Mouse (Mus musculus): ENCODE measurements around the gene Zfp872. TPM values are rescaled to one million over a fixed set of nuclear protein-coding genes. Genes with fewer than 3 reads are reported as not detected.
A peak's percentile ranks its signal among the peaks of the same experiment; 100 is the strongest.

Zfp872 gene
- polyA plus RNA-seq, 1 experiment from 2014 or later, result 0.14 TPM

- peak; percentile 97 for ATAC-seq
- H3K27ac ChIP-seq, result peak within 1 kb of the TSS; percentile 64
- WGBS (ENCODE audit: insufficient replicate concordance), result under 1% methylated on average over 65 of the region's 65 CpGs
- peaks cover 12% of the 10 kb centered on the region for H3K36me3 ChIP-seq
- peaks cover 7% of the 10 kb centered on the region for H3K27me3 ChIP-seq (replicated peaks)
- H3K9me3 ChIP-seq (replicated peaks), result no peaks in the 10 kb centered on the region
- peak within 1 kb of the TSS; percentile 72 for H3K4me3 ChIP-seq
- peak within 1 kb of the TSS; percentile 85 for H3K9ac ChIP-seq
- peaks cover 20% of the 10 kb centered on the region for H3K4me1 ChIP-seq
- H3K4me2 ChIP-seq, result peak within 1 kb of the TSS; percentile 94
Measured at GRCm38 (mm10) chr9:22156497-22157245, 31.2 kb upstream of the Zfp872 start, which contains the start of gene Pigyl. TSS of gene Pigyl (plus strand) at chr9:22156846.

DNA sequence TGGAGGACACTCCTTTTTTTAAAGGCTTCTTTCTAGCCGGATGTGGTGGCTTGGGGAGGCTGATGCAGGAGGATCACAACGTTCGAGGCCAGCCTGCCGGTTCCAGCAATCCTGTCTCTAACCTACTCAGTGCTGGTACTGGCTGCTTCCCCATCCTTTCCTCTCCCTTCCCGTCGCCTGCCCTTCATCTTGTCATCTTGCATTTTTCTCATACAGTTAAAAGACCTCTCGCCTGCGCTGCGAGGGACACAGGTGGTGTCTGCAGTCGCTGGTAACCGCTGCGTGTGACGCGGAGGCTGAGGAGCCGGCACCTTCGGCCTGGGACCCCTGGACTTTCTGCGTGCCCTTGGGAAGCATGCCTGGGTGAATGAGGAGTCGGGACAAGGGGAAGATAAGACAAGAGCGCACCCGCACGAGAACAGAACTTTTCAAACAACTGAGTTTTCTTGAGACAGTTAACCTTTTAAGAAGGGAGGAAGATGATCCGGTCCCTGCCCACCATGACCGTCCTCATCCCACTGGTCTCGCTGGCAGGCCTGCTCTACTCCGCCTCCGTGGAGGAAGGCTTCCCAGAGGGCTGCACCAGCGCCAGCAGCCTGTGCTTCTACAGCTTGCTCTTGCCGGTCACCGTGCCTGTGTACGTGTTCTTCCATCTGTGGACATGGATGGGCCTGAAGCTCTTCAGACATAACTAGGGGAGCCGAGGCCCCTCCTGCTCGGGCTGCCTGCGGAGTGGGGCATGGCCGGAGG lies 30.2 kb upstream of the Zfp872 start:
- Histone ChIP-seq H3K4me3 (peak overlapping the region; percentile 72), H3K9ac (peak overlapping the region; percentile 85), H3K4me2 (peak overlapping the region; percentile 94), H3K4me1 (peaks cover 20% of the 10 kb centered on the region), H3K27me3 (replicated peaks) (peaks cover 7% of the 10 kb centered on the region), H3K27ac (no peak overlapping the region), H3K36me3 (peaks cover 12% of the 10 kb centered on the region), H3K9me3 (replicated peaks) (no peaks in the 10 kb centered on the region)
- 57% methylated on average over 34 of the region's 34 CpGs for WGBS (ENCODE audit: insufficient replicate concordance)
- no peak for ATAC-seq

DNA sequence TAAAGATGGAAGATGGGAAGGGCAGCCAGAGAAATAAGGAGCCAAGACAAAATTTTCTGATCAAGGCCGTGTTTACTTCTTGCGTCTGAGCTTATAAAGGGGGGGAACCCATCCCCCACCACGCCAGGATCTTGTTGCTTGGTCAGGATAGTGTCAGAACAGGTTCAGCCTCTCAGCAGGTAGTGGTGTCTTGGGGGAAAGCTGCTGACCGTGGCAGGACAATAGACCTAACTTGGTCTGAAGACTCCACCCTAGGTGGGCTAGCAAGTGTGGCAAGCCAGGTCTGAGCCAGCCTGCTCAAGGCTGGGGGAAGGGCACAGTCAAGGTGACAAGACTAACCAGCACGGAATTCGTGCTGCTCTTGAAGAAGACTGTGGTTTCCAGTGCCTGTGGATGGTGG lies 26.6 kb upstream of the Zfp872 start:
- peaks cover 42% of the 10 kb centered on the region for H3K27me3 ChIP-seq (replicated peaks)
- H3K27ac ChIP-seq, result no peak overlapping the region
- peaks cover 12% of the 10 kb centered on the region for H3K36me3 ChIP-seq
- H3K4me2 ChIP-seq, result no peak overlapping the region
- H3K9ac ChIP-seq, result no peak overlapping the region
- H3K9me3 ChIP-seq (replicated peaks), result no peaks in the 10 kb centered on the region
- peaks cover 23% of the 10 kb centered on the region for H3K4me1 ChIP-seq
- 38% methylated on average over 6 of the region's 6 CpGs for WGBS (ENCODE audit: insufficient replicate concordance)
- no peak overlapping the region for H3K4me3 ChIP-seq
- ATAC-seq, result no peak

- no peak overlapping the region for H3K9ac ChIP-seq
- 65% methylated on average over 9 of the region's 9 CpGs for WGBS (ENCODE audit: insufficient replicate concordance)
- H3K4me3 ChIP-seq, result no peak overlapping the region
- peaks cover 12% of the 10 kb centered on the region for H3K36me3 ChIP-seq
- 0 out of 2 replicates have a peak, but pooled peaks cover 8% of the 10 kb centered on the region for H3K9me3 ChIP-seq (replicated peaks)
- peaks cover 18% of the 10 kb centered on the region for H3K4me1 ChIP-seq
- H3K4me2 ChIP-seq, result no peak overlapping the region
- ATAC-seq, result no peak
- peaks cover 46% of the 10 kb centered on the region for H3K27me3 ChIP-seq (replicated peaks)
- no peak overlapping the region for H3K27ac ChIP-seq
Measured at GRCm38 (mm10) chr9:22162305-22162704, 25.6 kb upstream of the Zfp872 start.

- H3K27me3 ChIP-seq (replicated peaks), result peaks cover 45% of the 10 kb centered on the region
- no peak overlapping the region for H3K9ac ChIP-seq
- H3K4me2 ChIP-seq, result no peak overlapping the region
- H3K9me3 ChIP-seq (replicated peaks), result 0 out of 2 replicates have a peak, but pooled peaks cover 8% of the 10 kb centered on the region
- no peak overlapping the region for H3K4me3 ChIP-seq
- no peak for ATAC-seq
- whole genome bisulfite sequencing (ENCODE audit: insufficient replicate concordance), result 70% methylated on average over 7 of the region's 7 CpGs
- peaks cover 11% of the 10 kb centered on the region for H3K36me3 ChIP-seq
- H3K4me1 ChIP-seq, result peaks cover 12% of the 10 kb centered on the region
- H3K27ac ChIP-seq, result no peak overlapping the region
Measured at GRCm38 (mm10) chr9:22162912-22163311, 25.0 kb upstream of the Zfp872 start.

- peak; percentile 30; the same call in 1 of the 2 replicates for ATAC-seq
- Histone ChIP-seq H3K27me3 (replicated peaks) (peaks cover 39% of the 10 kb centered on the region), H3K9me3 (replicated peaks) (0 out of 2 replicates have a peak, but pooled peaks cover 8% of the 10 kb centered on the region), H3K27ac (no peak overlapping the region), H3K4me1 (peaks cover 11% of the 10 kb centered on the region; the same call in 1 of the 2 replicates), H3K4me2 (peak overlapping the region; percentile 92), H3K36me3 (no peaks in the 10 kb centered on the region), H3K4me3 (peak overlapping the region; percentile 61), H3K9ac (peak overlapping the region; percentile 64)
- WGBS (ENCODE audit: insufficient replicate concordance), result 2% methylated on average over 54 of the region's 54 CpGs
Measured at GRCm38 (mm10) chr9:22164711-22165668, 22.9 kb upstream of the Zfp872 start.

DNA sequence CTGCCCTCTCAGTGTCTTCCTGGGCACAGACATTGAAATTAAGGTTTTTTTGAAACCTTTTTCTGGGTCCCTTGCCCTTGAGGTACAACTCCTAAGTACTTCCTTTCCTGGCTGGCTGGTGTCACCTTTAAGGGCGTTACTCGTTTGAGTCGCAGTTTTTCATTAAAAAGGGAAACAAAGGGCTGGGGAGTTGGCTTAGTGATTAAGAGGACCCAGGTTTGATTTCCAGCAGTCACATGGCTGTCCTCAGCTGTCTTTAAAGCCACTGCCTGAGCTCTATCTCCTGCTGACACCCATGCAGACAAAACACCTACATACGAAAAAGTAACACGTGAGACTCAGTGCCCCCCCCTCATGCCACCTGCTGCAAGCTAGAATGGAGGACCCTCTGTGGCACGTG lies 21.9 kb upstream of the Zfp872 start:
- no peak overlapping the region for H3K4me3 ChIP-seq
- no peaks in the 10 kb centered on the region for H3K36me3 ChIP-seq

DNA sequence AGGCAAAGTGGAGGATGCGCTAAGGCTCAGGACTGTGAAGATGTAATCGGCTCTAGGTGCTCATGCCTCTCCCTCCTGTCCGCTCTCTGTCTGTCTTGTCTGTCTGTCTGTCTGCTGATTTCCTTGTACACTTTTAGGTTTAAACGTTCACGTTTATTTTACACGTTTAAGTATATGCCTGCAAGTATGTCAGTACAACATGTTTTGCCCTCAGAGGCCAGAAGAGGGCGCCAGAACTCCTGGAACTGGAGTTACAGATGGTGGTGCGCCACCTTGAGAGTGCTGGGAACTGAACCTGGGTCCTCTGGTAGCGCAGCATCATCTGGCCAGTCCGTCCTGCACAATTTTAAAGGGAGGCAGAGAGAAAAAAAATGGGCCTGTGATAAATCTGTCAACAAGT lies 21.2 kb upstream of the Zfp872 start:
- H3K9me3 ChIP-seq (replicated peaks), result 0 out of 2 replicates have a peak, but pooled peaks cover 8% of the 10 kb centered on the region
- H3K9ac ChIP-seq, result no peak overlapping the region
- no peak overlapping the region for H3K27ac ChIP-seq
- ATAC-seq, result no peak
- WGBS (ENCODE audit: insufficient replicate concordance), result 78% methylated on average over 10 of the region's 10 CpGs
- no peaks in the 10 kb centered on the region for H3K36me3 ChIP-seq
- H3K4me1 ChIP-seq, result peaks cover 11% of the 10 kb centered on the region; the same call in 1 of the 2 replicates
- H3K27me3 ChIP-seq (replicated peaks), result peaks cover 39% of the 10 kb centered on the region
- H3K4me2 ChIP-seq, result no peak overlapping the region
- no peak overlapping the region for H3K4me3 ChIP-seq

More for the DNA sequence above, 21.9 kb upstream of the Zfp872 start:
- Histone ChIP-seq H3K9ac (no peak overlapping the region), H3K27ac (no peak overlapping the region), H3K9me3 (replicated peaks) (0 out of 2 replicates have a peak, but pooled peaks cover 8% of the 10 kb centered on the region), H3K4me1 (peaks cover 11% of the 10 kb centered on the region; the same call in 1 of the 2 replicates), H3K4me2 (no peak overlapping the region), H3K27me3 (replicated peaks) (peaks cover 39% of the 10 kb centered on the region)
- no peak for ATAC-seq
- 41% methylated on average over 6 of the region's 6 CpGs for WGBS (ENCODE audit: insufficient replicate concordance)

GRCm38 (mm10) chr9:22167751-22168150 lies 20.1 kb upstream of the Zfp872 start:
- Histone ChIP-seq H3K27ac (no peak overlapping the region), H3K4me1 (peaks cover 11% of the 10 kb centered on the region; the same call in 1 of the 2 replicates), H3K9ac (no peak overlapping the region), H3K4me2 (no peak overlapping the region), H3K9me3 (replicated peaks) (0 out of 2 replicates have a peak, but pooled peaks cover 8% of the 10 kb centered on the region), H3K27me3 (replicated peaks) (peaks cover 39% of the 10 kb centered on the region), H3K36me3 (no peaks in the 10 kb centered on the region), H3K4me3 (no peak overlapping the region)
- WGBS (ENCODE audit: insufficient replicate concordance), result 86% methylated on average over 4 of the region's 4 CpGs
- no peak for ATAC-seq

GRCm38 (mm10) chr9:22169327-22169726 lies 18.6 kb upstream of the Zfp872 start:
- 86% methylated on average over 11 of the region's 11 CpGs for WGBS (ENCODE audit: insufficient replicate concordance)
- Histone ChIP-seq H3K36me3 (no peaks in the 10 kb centered on the region), H3K27me3 (replicated peaks) (peaks cover 24% of the 10 kb centered on the region), H3K4me1 (peaks cover 11% of the 10 kb centered on the region; the same call in 1 of the 2 replicates), H3K27ac (no peak overlapping the region), H3K9me3 (replicated peaks) (0 out of 2 replicates have a peak, but pooled peaks cover 8% of the 10 kb centered on the region), H3K9ac (no peak overlapping the region), H3K4me3 (no peak overlapping the region), H3K4me2 (no peak overlapping the region)
- no peak for ATAC-seq

- Histone ChIP-seq H3K27ac (no peak overlapping the region), H3K36me3 (no peaks in the 10 kb centered on the region), H3K9ac (no peak overlapping the region), H3K27me3 (replicated peaks) (no peaks in the 10 kb centered on the region), H3K4me3 (no peak overlapping the region), H3K4me1 (no peaks in the 10 kb centered on the region), H3K9me3 (replicated peaks) (peaks cover 3% of the 10 kb centered on the region), H3K4me2 (no peak overlapping the region)
- no peak for ATAC-seq
- 63% methylated on average over 4 of the region's 4 CpGs for WGBS (ENCODE audit: insufficient replicate concordance)
Measured at GRCm38 (mm10) chr9:22172318-22172717, 15.6 kb upstream of the Zfp872 start.
